Mouse (Mus musculus) olfactory bulb, adult 2 months (tissue): Measurements from ENCODE around the gene Fcrl5. TPM values are rescaled to one million over a fixed set of nuclear protein-coding genes. Genes with fewer than 3 reads are reported as not detected.

ENCODE experiments used
- H3K27ac ChIP-seq: fragments of 200-500 bp; 2 replicates; pipeline ENCODE4 v1.5.1; 2012; ENCODE audit warnings: low read depth, low read length; ENCODE audit not compliant: insufficient read depth
- H3K4me1 ChIP-seq: fragments of 200-500 bp; 2 replicates; pipeline ENCODE4 v1.6.1; 2012; ENCODE audit warnings: low read length; ENCODE audit not compliant: control insufficient read depth, insufficient read depth
- H3K4me3 ChIP-seq: fragments of 200-500 bp; 2 replicates; pipeline ENCODE4 v1.5.1; 2012; ENCODE audit warnings: mild to moderate bottlenecking, low read depth, low read length, moderate library complexity; ENCODE audit not compliant: insufficient read depth
- CTCF ChIP-seq: fragments of 200-500 bp; IDR thresholded peaks from 2 replicates; pipeline ENCODE4 v1.5.1; 2012; ENCODE audit warnings: low read depth, mild to moderate bottlenecking, low read length, moderate library complexity; ENCODE audit not compliant: insufficient read depth
- POLR2A ChIP-seq: fragments of 200-500 bp; IDR thresholded peaks from 2 replicates; pipeline ENCODE4 v1.6.1; 2012; ENCODE audit warnings: mild to moderate bottlenecking, low read depth, low read length, moderate library complexity; ENCODE audit not compliant: insufficient read depth
- WGBS: fragments of 180-500 bp; shearing (Covaris S2); methylation state at CpG from one replicate; pipeline ENCODE4 v1.1.7; 2018; 5-methylcytosine and 5-hydroxymethylcytosine counted together
- polyA plus RNA-seq: library from polyadenylated mRNA; stranded (reverse); fragments of >200 nt; gene quantifications from 2 replicates; pipeline ENCODE4 v1.2.4, GENCODE M21; 2012; ENCODE audit warnings: low replicate concordance; ENCODE audit not compliant: missing spikeins, insufficient read depth, insufficient read length

Fcrl5 gene
- polyA plus RNA-seq = not detected in 2 replicates

- Histone ChIP-seq H3K4me3 (no peak within 1 kb of the TSS), H3K4me1 (no peaks in the 10 kb centered on the region), H3K27ac (no peak within 1 kb of the TSS)
- WGBS = 90% methylated on average over 5 of the region's 5 CpGs
- TF ChIP-seq POLR2A = no peak
- TF ChIP-seq CTCF = no peak
Observed at GRCm38 (mm10) chr3:87435479-87435878, at the start of gene Fcrl5. Gene Fcrl5, plus strand, starts transcription at chr3:87435773.

GRCm38 (mm10) chr3:87390935-87391334, 44.6 kb upstream of the Fcrl5 start:
- WGBS = 84% methylated on average over 1 of the region's 1 CpGs
- H3K4me3 ChIP-seq = no peak overlapping the region

GRCm38 (mm10) chr3:87398809-87399208, 36.8 kb upstream of the Fcrl5 start:
- 73% methylated on average over 4 of the region's 4 CpGs for WGBS
- no peak overlapping the region for H3K27ac ChIP-seq
- no peaks in the 10 kb centered on the region for H3K4me1 ChIP-seq
- TF ChIP-seq CTCF (no peak), POLR2A (no peak)
- H3K4me3 ChIP-seq = no peak overlapping the region

More at GRCm38 (mm10) chr3:87390935-87391334, 44.6 kb upstream of the Fcrl5 start:
- Histone ChIP-seq H3K27ac (no peak overlapping the region), H3K4me1 (no peaks in the 10 kb centered on the region)
- no peak for TF ChIP-seq POLR2A
- no peak for TF ChIP-seq CTCF

- Histone ChIP-seq H3K4me1 (no peaks in the 10 kb centered on the region), H3K27ac (no peak overlapping the region), H3K4me3 (no peak overlapping the region)
- WGBS = 90% methylated on average over 4 of the region's 4 CpGs
- TF ChIP-seq POLR2A (no peak), CTCF (no peak)
Observed at GRCm38 (mm10) chr3:87399906-87400305, 35.7 kb upstream of the Fcrl5 start.

- TF ChIP-seq POLR2A (no peak), CTCF (no peak)
- WGBS = 75% methylated on average over 5 of the region's 5 CpGs
- Histone ChIP-seq H3K4me1 (no peaks in the 10 kb centered on the region), H3K4me3 (no peak overlapping the region), H3K27ac (no peak overlapping the region)
Observed at GRCm38 (mm10) chr3:87401321-87401720, 34.3 kb upstream of the Fcrl5 start.

- no peaks in the 10 kb centered on the region for H3K4me1 ChIP-seq
- no peak overlapping the region for H3K4me3 ChIP-seq
- WGBS = 35% methylated on average over 4 of the region's 4 CpGs
- TF ChIP-seq POLR2A = no peak
- no peak for TF ChIP-seq CTCF
- no peak overlapping the region for H3K27ac ChIP-seq
Observed at GRCm38 (mm10) chr3:87408171-87408570, 27.4 kb upstream of the Fcrl5 start.

- Histone ChIP-seq H3K4me3 (no peak overlapping the region), H3K27ac (no peak overlapping the region), H3K4me1 (no peaks in the 10 kb centered on the region)
- TF ChIP-seq CTCF (no peak), POLR2A (no peak)
- WGBS = 89% methylated on average over 4 of the region's 4 CpGs
Observed at GRCm38 (mm10) chr3:87409196-87409935, 26.2 kb upstream of the Fcrl5 start.

- WGBS = 84% methylated on average over 6 of the region's 6 CpGs
Observed at GRCm38 (mm10) chr3:87410605-87411004, 25.0 kb upstream of the Fcrl5 start.

GRCm38 (mm10) chr3:87411150-87411549, 24.4 kb upstream of the Fcrl5 start:
- WGBS = 17% methylated on average over 12 of the region's 12 CpGs
- H3K27ac ChIP-seq = no peak overlapping the region
- H3K4me1 ChIP-seq = no peaks in the 10 kb centered on the region
- H3K4me3 ChIP-seq = no peak overlapping the region
- TF ChIP-seq POLR2A (no peak), CTCF (peak; percentile 84)

More at GRCm38 (mm10) chr3:87410605-87411004, 25.0 kb upstream of the Fcrl5 start:
- Histone ChIP-seq H3K4me3 (no peak overlapping the region), H3K27ac (no peak overlapping the region), H3K4me1 (no peaks in the 10 kb centered on the region)
- TF ChIP-seq POLR2A (no peak), CTCF (no peak)
